Mouse (Mus musculus) cortical plate, adult 2 months (tissue): Measurements from ENCODE around the gene Tnnc2.

Experiments used
- CTCF ChIP-seq: fragments of 200-500 bp; IDR thresholded peaks from 2 replicates; pipeline ENCODE4 v1.5.1; 2011; ENCODE audit warnings: mild to moderate bottlenecking, control low read depth, low read length; ENCODE audit not compliant: insufficient read depth; ENCODE audit errors: extremely low read depth
- POLR2A ChIP-seq: fragments of 200-500 bp; IDR thresholded peaks from 2 replicates; pipeline ENCODE4 v1.6.1; 2011; ENCODE audit warnings: mild to moderate bottlenecking, low read length, control low read depth; ENCODE audit not compliant: insufficient read depth; ENCODE audit errors: extremely low read depth

DNA sequence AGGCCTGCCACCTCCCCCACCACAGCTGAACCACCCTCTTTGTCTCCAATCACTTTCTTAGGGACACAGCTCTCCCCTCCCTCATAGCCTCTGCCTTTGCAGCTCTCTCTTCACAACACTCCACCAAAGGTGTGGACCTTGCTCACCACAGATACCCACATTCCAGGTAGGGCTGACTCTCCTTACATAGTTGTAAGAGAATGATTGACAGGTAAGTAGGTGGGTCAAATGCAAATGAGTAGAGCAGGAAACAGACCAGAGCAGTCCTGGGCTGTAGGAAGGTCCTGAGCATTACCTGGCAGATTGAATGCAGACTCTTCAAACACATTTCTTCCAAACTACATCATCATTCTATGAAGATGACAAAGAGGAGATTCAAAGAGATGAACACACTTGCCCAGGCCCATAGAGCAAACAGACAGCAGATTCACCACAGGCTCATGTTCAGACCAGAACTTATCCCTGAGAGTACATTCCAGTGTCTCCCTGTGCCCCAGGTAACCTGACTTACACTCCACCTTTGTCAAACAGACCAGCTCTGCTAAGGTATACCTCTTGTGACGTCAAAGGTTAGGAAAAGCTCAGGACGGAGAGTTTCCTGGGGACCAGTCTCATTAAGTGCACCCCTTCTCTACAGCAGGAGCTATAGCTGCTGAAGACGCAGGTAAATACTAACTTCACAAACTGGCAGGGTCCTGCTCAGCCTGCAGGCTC is 42.2 kb downstream of the Tnnc2 start:
- no peak for TF ChIP-seq CTCF
- TF ChIP-seq POLR2A = no peak
